Mouse (Mus musculus) liver, postnatal 0 days (tissue): ENCODE measurements around the gene Csrnp1.

ENCODE experiments used
- CTCF ChIP-seq: sonication (generic); IDR thresholded peaks from 2 replicates; pipeline ENCODE4 v1.5.1; 2016; ENCODE audit warnings: antibody characterized with exemption, low read depth
- EP300 ChIP-seq: IDR thresholded peaks from 2 replicates; pipeline ENCODE4 v1.6.1; 2016; ENCODE audit warnings: antibody characterized with exemption, low read depth, mild to moderate bottlenecking

- TF ChIP-seq EP300 (no peak), CTCF (no peak)
These were observed 18.4 kb upstream of the Csrnp1 start for GRCm38 (mm10) chr9:120002893-120003292.
